Mouse (Mus musculus): ENCODE results near the gene F8.

DNA sequence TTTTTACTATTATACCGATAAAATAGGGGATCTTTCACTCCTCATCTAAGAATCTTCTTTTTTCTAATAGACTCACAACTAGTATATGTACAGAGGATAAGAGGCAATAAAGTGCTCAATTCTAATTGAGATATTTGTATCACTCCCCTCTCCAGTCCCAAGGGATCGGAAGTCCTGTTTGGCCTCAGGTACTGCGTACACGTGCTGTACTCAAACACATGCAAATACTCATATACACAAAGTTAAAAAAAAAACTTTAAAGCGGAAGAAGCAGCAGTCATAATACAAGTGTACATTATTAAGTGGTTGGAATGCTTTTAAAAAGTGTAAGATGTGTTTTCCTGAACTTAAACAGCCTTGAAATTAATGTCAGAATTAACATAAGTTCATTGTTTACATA, 716 bp downstream of the F8 start:
- no peak for TF ChIP-seq CTCF (IDR thresholded peaks at IDR 0.05; ENCODE audit: borderline replicate concordance, control insufficient read depth, extremely low read depth, insufficient read depth, low read length, poor library complexity)
- no peak for TF ChIP-seq POLR2A (IDR thresholded peaks at IDR 0.05; ENCODE audit: control insufficient read depth, extremely low read depth, insufficient read depth, low read length, poor library complexity)

Measured in thymus, adult 2 months (tissue).